Mouse (Mus musculus): ENCODE results near the gene Rhog.
A peak's percentile ranks its signal among the peaks of the same experiment; 100 is the strongest.

The Rhog gene

GRCm38 (mm10) chr7:102211071-102211470 lies 44.8 kb downstream of the Rhog start:
- DNase-seq, result no peak

- DNase-seq, result peak; percentile 99
These were observed 45.8 kb downstream of the Rhog start, which contains the start of the genes Nup98 and Pgap2 for GRCm38 (mm10) chr7:102209756-102210721. Gene Nup98, minus strand, starts transcription at chr7:102210176. Gene Pgap2, plus strand, starts transcription at chr7:102210208.

- no peak for DNase-seq
These were observed 47.0 kb downstream of the Rhog start for GRCm38 (mm10) chr7:102208806-102209363.

- DNase-seq, result no peak
These were observed 50.2 kb downstream of the Rhog start for GRCm38 (mm10) chr7:102205646-102206045.

GRCm38 (mm10) chr7:102204296-102204857 lies 51.5 kb downstream of the Rhog start:
- DNase-seq, result no peak

GRCm38 (mm10) chr7:102200996-102201785 lies 54.7 kb downstream of the Rhog start:
- DNase-seq, result peak; percentile 37

GRCm38 (mm10) chr7:102200576-102200975 lies 55.3 kb downstream of the Rhog start:
- DNase-seq, result no peak

- DNase-seq, result peak; percentile 63
These were observed 63.5 kb downstream of the Rhog start for GRCm38 (mm10) chr7:102192356-102192755.
